Mouse (Mus musculus): ENCODE results near the gene Klhl40.

Klhl40 gene

GRCm38 (mm10) chr9:121777484-121778065, at the start of gene Klhl40:
Gene Klhl40, plus strand, starts transcription at chr9:121777607.
- DNase-seq (ENCODE audit: low spot score) = no peak

GRCm38 (mm10) chr9:121740490-121740889, 36.9 kb upstream of the Klhl40 start:
- no peak for DNase-seq (ENCODE audit: low spot score)

GRCm38 (mm10) chr9:121741168-121741567, 36.2 kb upstream of the Klhl40 start:
- no peak for DNase-seq (ENCODE audit: low spot score)

- no peak for DNase-seq (ENCODE audit: low spot score)
Measured at GRCm38 (mm10) chr9:121744051-121744450, 33.4 kb upstream of the Klhl40 start.

- no peak for DNase-seq (ENCODE audit: low spot score)
Measured at GRCm38 (mm10) chr9:121752774-121753173, 24.6 kb upstream of the Klhl40 start.

GRCm38 (mm10) chr9:121754624-121755023, 22.8 kb upstream of the Klhl40 start:
- DNase-seq (ENCODE audit: low spot score) = no peak

- no peak for DNase-seq (ENCODE audit: low spot score)
Measured at GRCm38 (mm10) chr9:121756785-121757184, 20.6 kb upstream of the Klhl40 start.

GRCm38 (mm10) chr9:121757432-121757831, 20.0 kb upstream of the Klhl40 start:
- no peak for DNase-seq (ENCODE audit: low spot score)

- no peak for DNase-seq (ENCODE audit: low spot score)
Measured at GRCm38 (mm10) chr9:121757835-121758814, 19.3 kb upstream of the Klhl40 start.

GRCm38 (mm10) chr9:121759091-121760081, 18.0 kb upstream of the Klhl40 start, which contains the start of gene Zfp651:
Gene Zfp651, plus strand, starts transcription at chr9:121759330.
- DNase-seq (ENCODE audit: low spot score) = peak; percentile 61

GRCm38 (mm10) chr9:121760271-121761090, 16.9 kb upstream of the Klhl40 start:
- peak; percentile 66 for DNase-seq (ENCODE audit: low spot score)

- DNase-seq (ENCODE audit: low spot score) = peak; percentile 30
Measured at GRCm38 (mm10) chr9:121761091-121761665, 16.2 kb upstream of the Klhl40 start.

- no peak for DNase-seq (ENCODE audit: low spot score)
Measured at GRCm38 (mm10) chr9:121761787-121762186, 15.6 kb upstream of the Klhl40 start.

GRCm38 (mm10) chr9:121762248-121762647, 15.2 kb upstream of the Klhl40 start:
- DNase-seq (ENCODE audit: low spot score) = no peak

- no peak for DNase-seq (ENCODE audit: low spot score)
Measured at GRCm38 (mm10) chr9:121762761-121763160, 14.6 kb upstream of the Klhl40 start.

GRCm38 (mm10) chr9:121763716-121764115, 13.7 kb upstream of the Klhl40 start:
- no peak for DNase-seq (ENCODE audit: low spot score)

GRCm38 (mm10) chr9:121765166-121765855, 12.1 kb upstream of the Klhl40 start:
- DNase-seq (ENCODE audit: low spot score) = no peak

- no peak for DNase-seq (ENCODE audit: low spot score)
Measured at GRCm38 (mm10) chr9:121772412-121772811, 5.0 kb upstream of the Klhl40 start.

GRCm38 (mm10) chr9:121775951-121776350, 1.5 kb upstream of the Klhl40 start:
- no peak for DNase-seq (ENCODE audit: low spot score)

GRCm38 (mm10) chr9:121776511-121776910, 896 bp upstream of the Klhl40 start:
- no peak for DNase-seq (ENCODE audit: low spot score)

Data from MN1 (cell line).